In genomic region chr5:137029643-137030415, GRCm38 (mm10) we compare ENCODE assay signal across 8 mouse cellular contexts. TPM values are rescaled to one million over a fixed set of nuclear protein-coding genes. Genes with fewer than 3 reads are reported as not detected.
DNase-seq lines count a peak whose midpoint lies in the region; ATAC-seq and TF ChIP-seq lines count a peak whose summit lies in the region.

No protein-coding gene starts in this region.

- no peak overlapping the region for H3K27ac ChIP-seq in hindbrain, embryonic 10.5 days
- H3K27ac ChIP-seq in lung, embryonic 15.5 days, result no peak overlapping the region
- peak overlapping the region; percentile 49; the same call in 1 of the 2 replicates for H3K27ac ChIP-seq in olfactory bulb, adult 2 months (ENCODE audit: insufficient read depth, low read depth, low read length)

- DNase-seq in Muller cell, postnatal 12 days (ENCODE audit: inconsistent ontology term), result peak; percentile 97
- DNase-seq in cerebellum, adult 9-10 months, result peak; percentile 95
- DNase-seq in hindbrain, embryonic 10.5 days (ENCODE audit: low spot score), result peak; percentile 98
- DNase-seq in layer of hippocampus, adult 9-10 months (ENCODE audit: low spot score), result peak; percentile 90
- DNase-seq in thymus, adult 18-20 months, result peak; percentile 75 to 84

- H3K9me3 ChIP-seq in hindbrain, embryonic 10.5 days, result no peaks in the 10 kb centered on the region
- H3K9me3 ChIP-seq in lung, embryonic 15.5 days, result no peaks in the 10 kb centered on the region

- peak; percentile 97 for TF ChIP-seq POLR2A in olfactory bulb, adult 2 months (IDR thresholded peaks at IDR 0.05; ENCODE audit: insufficient read depth, low read depth, low read length)

- WGBS in hindbrain, embryonic 10.5 days, result under 1% methylated on average over 52 of the region's 52 CpGs
- under 1% methylated on average over 52 of the region's 52 CpGs for WGBS in lung, embryonic 15.5 days
- WGBS in olfactory bulb, adult 2 months, result under 1% methylated on average over 52 of the region's 52 CpGs

- peak overlapping the region; percentile 57 for H3K4me3 ChIP-seq in hindbrain, embryonic 10.5 days
- peak overlapping the region; percentile 24 for H3K4me3 ChIP-seq in lung, embryonic 15.5 days
- H3K4me3 ChIP-seq in olfactory bulb, adult 2 months (ENCODE audit: insufficient read depth, low read depth, low read length), result peak overlapping the region; percentile 71

- H3K36me3 ChIP-seq in hindbrain, embryonic 10.5 days, result no peaks in the 10 kb centered on the region
- no peaks in the 10 kb centered on the region for H3K36me3 ChIP-seq in lung, embryonic 15.5 days

- H3K9ac ChIP-seq in lung, embryonic 15.5 days, result no peak overlapping the region

- H3K4me2 ChIP-seq in lung, embryonic 15.5 days, result peak overlapping the region; percentile 63

- ATAC-seq in frontal cortex, adult (ENCODE audit: low TSS enrichment), result peak; percentile 61
- peak; percentile 68; the same call in 1 of the 2 replicates for ATAC-seq in lung, embryonic 15.5 days (ENCODE audit: borderline replicate concordance, extremely low read depth, low FRiP score, low TSS enrichment)

- peaks cover 94% of the 10 kb centered on the region for H3K27me3 ChIP-seq in hindbrain, embryonic 10.5 days (ENCODE audit: insufficient read depth, poor library complexity, severe bottlenecking)
- H3K27me3 ChIP-seq in lung, embryonic 15.5 days, result peaks cover 77% of the 10 kb centered on the region

- no peak for TF ChIP-seq CTCF in olfactory bulb, adult 2 months (IDR thresholded peaks at IDR 0.05; ENCODE audit: insufficient read depth, low read depth, low read length)

- peaks cover 55% of the 10 kb centered on the region for H3K4me1 ChIP-seq in hindbrain, embryonic 10.5 days (replicated peaks)
- H3K4me1 ChIP-seq in lung, embryonic 15.5 days, result peaks cover 27% of the 10 kb centered on the region
- peaks cover 30% of the 10 kb centered on the region for H3K4me1 ChIP-seq in olfactory bulb, adult 2 months (ENCODE audit: control insufficient read depth, insufficient read depth, low read length)

RNA-seq across cellular contexts. Expression of gene Vgf, which starts 3.6 kb away (rescaled TPM):
- 0.82 and 0.94 TPM in 2 replicates for polyA plus RNA-seq in hindbrain, embryonic 10.5 days (2016; fragmentation: Nextera tagmentation; extraction: Ambion mirVana)
- polyA plus RNA-seq in lung, embryonic 15.5 days (2015; fragmentation: Nextera tagmentation; extraction: Ambion mirVana), result 0.11 and 0.19 TPM in 2 replicates
- not detected in 2 replicates for polyA plus RNA-seq in olfactory bulb, adult 2 months (2012; ENCODE audit: insufficient read depth, insufficient read length, low replicate concordance, missing spikeins)

RNA-seq across cellular contexts. Expression of gene Ap1s1, which starts 16.1 kb away (rescaled TPM):
- 200 and 232 TPM in 2 replicates for polyA plus RNA-seq in hindbrain, embryonic 10.5 days (2016; fragmentation: Nextera tagmentation; extraction: Ambion mirVana)
- 202 and 206 TPM in 2 replicates for polyA plus RNA-seq in lung, embryonic 15.5 days (2015; fragmentation: Nextera tagmentation; extraction: Ambion mirVana)
- polyA plus RNA-seq in olfactory bulb, adult 2 months (2012; ENCODE audit: insufficient read depth, insufficient read length, low replicate concordance, missing spikeins), result not detected in 2 replicates

RNA-seq across cellular contexts. Expression of gene Znhit1, which starts 42.0 kb away (rescaled TPM):
- 108 and 113 TPM in 2 replicates for polyA plus RNA-seq in hindbrain, embryonic 10.5 days (2016; fragmentation: Nextera tagmentation; extraction: Ambion mirVana)
- 101 and 102 TPM in 2 replicates for polyA plus RNA-seq in lung, embryonic 15.5 days (2015; fragmentation: Nextera tagmentation; extraction: Ambion mirVana)
- not detected in 2 replicates for polyA plus RNA-seq in olfactory bulb, adult 2 months (2012; ENCODE audit: insufficient read depth, insufficient read length, low replicate concordance, missing spikeins)

RNA-seq across cellular contexts. Expression of gene Serpine1, which starts 42.2 kb away (rescaled TPM):
- not detected in 2 replicates for polyA plus RNA-seq in hindbrain, embryonic 10.5 days (2016; fragmentation: Nextera tagmentation; extraction: Ambion mirVana)
- polyA plus RNA-seq in lung, embryonic 15.5 days (2015; fragmentation: Nextera tagmentation; extraction: Ambion mirVana), result 0.86 TPM in 2 replicates
- polyA plus RNA-seq in olfactory bulb, adult 2 months (2012; ENCODE audit: insufficient read depth, insufficient read length, low replicate concordance, missing spikeins), result not detected in 2 replicates

RNA-seq across cellular contexts. Expression of gene Plod3, which starts 43.0 kb away (rescaled TPM):
- polyA plus RNA-seq in hindbrain, embryonic 10.5 days (2016; fragmentation: Nextera tagmentation; extraction: Ambion mirVana), result 40.6 and 43.3 TPM in 2 replicates
- polyA plus RNA-seq in lung, embryonic 15.5 days (2015; fragmentation: Nextera tagmentation; extraction: Ambion mirVana), result 55.9 and 58.9 TPM in 2 replicates
- not detected in 2 replicates for polyA plus RNA-seq in olfactory bulb, adult 2 months (2012; ENCODE audit: insufficient read depth, insufficient read length, low replicate concordance, missing spikeins)
